Mouse (Mus musculus): ENCODE measurements around the gene Tmem121.

- TF ChIP-seq GATA1 (IDR thresholded peaks at IDR 0.05; ENCODE audit: borderline replicate concordance, low read length) (no peak), FLI1 (IDR thresholded peaks at IDR 0.05; ENCODE audit: low read length) (no peak)
Observed at GRCm38 (mm10) chr12:113137260-113138213, 48.2 kb upstream of the Tmem121 start.
